Mouse (Mus musculus): Measurements from ENCODE around the gene Mill2.

DNA sequence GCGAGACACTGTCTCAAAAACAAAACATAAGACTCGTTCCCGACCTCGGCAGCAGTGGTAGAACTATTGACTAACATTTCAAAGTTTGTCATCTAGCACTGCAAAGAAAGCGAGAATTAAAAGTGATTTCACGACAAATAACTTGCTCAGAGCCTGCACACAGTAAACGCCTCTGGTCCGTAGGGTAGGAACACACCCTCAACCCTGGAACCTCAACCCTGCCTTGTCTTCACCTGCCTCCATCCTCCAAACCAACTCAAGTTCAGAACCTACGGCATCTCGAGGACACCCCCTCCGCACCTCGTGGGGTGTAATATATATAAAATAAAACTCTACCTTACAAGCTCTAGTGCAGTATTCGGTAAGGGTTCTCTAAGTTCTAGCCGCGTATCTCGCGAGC is 70.0 kb downstream of the Mill2 start:
- TF ChIP-seq CTCF (IDR thresholded peaks at IDR 0.05), result no peak
- TF ChIP-seq EP300 (IDR thresholded peaks at IDR 0.05), result no peak

All from lung, postnatal 0 days (tissue).